8 mouse cellular contexts compared by ENCODE assay signal in genomic region chr17:46857903-46858748, GRCm38 (mm10). TPM values are rescaled to one million over a fixed set of nuclear protein-coding genes. Genes with fewer than 3 reads are reported as not detected.
DNase-seq lines count a peak whose midpoint lies in the region; ATAC-seq and TF ChIP-seq lines count a peak whose summit lies in the region.

Gene Bicral (minus strand): TSS chr17:46858482.

- peaks cover 28% of the 10 kb centered on the region for H3K4me1 ChIP-seq in hindbrain, embryonic 16.5 days (ENCODE audit: control insufficient read depth, insufficient read depth, low read depth, low read length)

- H3K36me3 ChIP-seq in hindbrain, embryonic 16.5 days (ENCODE audit: control insufficient read depth, insufficient read depth, low read length) = no peaks in the 10 kb centered on the region

- WGBS in hindbrain, embryonic 16.5 days = under 1% methylated on average over 56 of the region's 65 CpGs

- TF ChIP-seq CTCF in gastrocnemius, adult 2 months (IDR thresholded peaks at IDR 0.05) = no peak

- H3K27me3 ChIP-seq in hindbrain, embryonic 16.5 days (replicated peaks; ENCODE audit: control insufficient read depth, insufficient read depth, low read length) = no peaks in the 10 kb centered on the region

- H3K27ac ChIP-seq in gastrocnemius, adult 2 months = peak within 1 kb of the TSS; percentile 100
- H3K27ac ChIP-seq in hindbrain, embryonic 16.5 days (ENCODE audit: low read depth, low read length) = peak within 1 kb of the TSS; percentile 100

- peak within 1 kb of the TSS; percentile 92 for H3K4me3 ChIP-seq in gastrocnemius, adult 2 months
- peak within 1 kb of the TSS; percentile 90 for H3K4me3 ChIP-seq in hindbrain, embryonic 16.5 days (ENCODE audit: low read length)

- H3K9ac ChIP-seq in hindbrain, embryonic 16.5 days (ENCODE audit: low read depth, low read length) = peak within 1 kb of the TSS; percentile 100

- peak; percentile 81 to 86 for DNase-seq in cerebellum, postnatal 10 days
- peak; percentile 86 for DNase-seq in gastrocnemius, adult 2 months
- DNase-seq in left cerebral cortex, postnatal 14 days (ENCODE audit: low spot score in 2 of 2) = peak; percentile 69 to 71
- DNase-seq in right cerebral cortex, postnatal 10 days (ENCODE audit: low spot score in 2 of 2) = peak; percentile 76 to 80
- DNase-seq in urinary bladder, postnatal 36 days (ENCODE audit: low spot score in 2 of 2) = peak; percentile 28 to 51

- no peaks in the 10 kb centered on the region for H3K9me3 ChIP-seq in hindbrain, embryonic 16.5 days (ENCODE audit: control insufficient read depth, low read length)

- peak within 1 kb of the TSS; percentile 77 for H3K4me2 ChIP-seq in hindbrain, embryonic 16.5 days (ENCODE audit: low read length)

- peak; percentile 11 for ATAC-seq in activated CD4-positive, CD25-positive, alpha-beta regulatory T cell, adult 4 months
- ATAC-seq in hindbrain, embryonic 16.5 days = peak; percentile 70
- ATAC-seq in megakaryocyte progenitor cell, adult 5-6 weeks (replicated peaks; ENCODE audit: poor library complexity) = peak; percentile 18

- intact Hi-C loops in gastrocnemius, adult 2 months (cut with DNase I) = loop anchor here (1.0 to 5.0 kb wide), 2 partner anchors 33 to 76 kb away; partner anchors contain the start of gene Rpl7l1
- intact Hi-C loops in left cerebral cortex, postnatal 14 days (cut with DNase I) = loop anchor here (1.0 kb wide), 1 partner anchor 32 kb away; the partner anchor contains the start of gene Tbcc

RNA-seq across cellular contexts. Expression of gene Bicral, which starts in this region (rescaled TPM):
- polyA plus RNA-seq in activated CD4-positive, CD25-positive, alpha-beta regulatory T cell, adult 4 months (2017; shearing (Covaris generic)) = 1 to 10 TPM; 8.3 to 8.5 TPM
- total RNA-seq in gastrocnemius, adult 2 months (2021) = 10 to 100 TPM; 11.9 to 13.4 TPM
- polyA plus RNA-seq in hindbrain, embryonic 16.5 days (2015; fragmentation: Nextera tagmentation; extraction: Ambion mirVana) = 6.0 and 6.2 TPM in 2 replicates
- 10 to 100 TPM; 39.9 to 42.7 TPM for total RNA-seq in left cerebral cortex, postnatal 14 days (2021)
- total RNA-seq in megakaryocyte progenitor cell, adult 5-6 weeks (2015) = 20.9 and 26.1 TPM in 2 replicates
- total RNA-seq in megakaryocyte progenitor cell, adult 5-6 weeks (2017) = 16.2 and 20.3 TPM in 2 replicates

Comparison
In these comparisons a context has a peak if more than half of its experiments do, and no peak if none do; other contexts are left out.
1. Peak in every context shown above with its lines: DNase-seq, ATAC-seq, H3K4me3 ChIP-seq and H3K27ac ChIP-seq.
2. ATAC-seq: peak in every context shown above with its lines; median percentile 70 in hindbrain, embryonic 16.5 days; 18 in megakaryocyte progenitor cell, adult 5-6 weeks; 11 in activated CD4-positive, CD25-positive, alpha-beta regulatory T cell, adult 4 months.